ENCODE assay signal across 8 mouse cellular contexts in genomic region chr6:92067146-92067790, GRCm38 (mm10). TPM values are rescaled to one million over a fixed set of nuclear protein-coding genes. Genes with fewer than 3 reads are reported as not detected.
DNase-seq lines count a peak whose midpoint lies in the region; ATAC-seq and TF ChIP-seq lines count a peak whose summit lies in the region.

No protein-coding gene starts in this region.

- peak; percentile 94 for TF ChIP-seq CTCF in layer of hippocampus, adult 2 months (conservative IDR thresholded peaks at IDR 0.05)
- peak; percentile 88 for TF ChIP-seq CTCF in thymus, adult 2 months (IDR thresholded peaks at IDR 0.05; ENCODE audit: borderline replicate concordance, control insufficient read depth, extremely low read depth, insufficient read depth, low read length, poor library complexity)

- H3K4me2 ChIP-seq in forebrain, embryonic 13.5 days, result no peak overlapping the region
- H3K4me2 ChIP-seq in lung, embryonic 15.5 days, result no peak overlapping the region

- intact Hi-C loops in heart, postnatal 36 days (cut with DNase I), result loop anchor here (1.0 to 5.0 kb wide), 4 partner anchors 75 to 290 kb away; no protein-coding TSS in a partner anchor

- no peak overlapping the region for H3K27ac ChIP-seq in ES-E14 (ENCODE audit: insufficient read depth, low read depth, low read length, poor library complexity, severe bottlenecking)
- H3K27ac ChIP-seq in forebrain, embryonic 13.5 days, result no peak overlapping the region
- no peak overlapping the region for H3K27ac ChIP-seq in layer of hippocampus, adult 2 months
- H3K27ac ChIP-seq in lung, embryonic 15.5 days, result no peak overlapping the region
- H3K27ac ChIP-seq in thymus, adult 2 months (ENCODE audit: control insufficient read depth, insufficient read depth, low read length), result no peak overlapping the region

- no peaks in the 10 kb centered on the region for H3K9me3 ChIP-seq in ES-E14 (ENCODE audit: control insufficient read depth, insufficient read depth, low read depth, low read length)
- no peaks in the 10 kb centered on the region for H3K9me3 ChIP-seq in forebrain, embryonic 13.5 days (replicated peaks)
- H3K9me3 ChIP-seq in lung, embryonic 15.5 days, result no peaks in the 10 kb centered on the region

- H3K9ac ChIP-seq in ES-E14 (ENCODE audit: insufficient read depth, low read depth, low read length, poor library complexity, severe bottlenecking), result peak overlapping the region; percentile 33; the same call in 1 of the 2 replicates
- H3K9ac ChIP-seq in forebrain, embryonic 13.5 days, result no peak overlapping the region
- no peak overlapping the region for H3K9ac ChIP-seq in lung, embryonic 15.5 days

- H3K27me3 ChIP-seq in forebrain, embryonic 13.5 days, result peaks cover 3% of the 10 kb centered on the region; the same call in 1 of the 2 replicates
- no peaks in the 10 kb centered on the region for H3K27me3 ChIP-seq in lung, embryonic 15.5 days
- no peaks in the 10 kb centered on the region for H3K27me3 ChIP-seq in thymus, adult 2 months (ENCODE audit: control insufficient read depth, insufficient read depth, low read length)

- in situ Hi-C loops in ES-E14 (cut with MboI; ENCODE audit: low sequenced_read_pairs in 2 of 2, unreplicated experiment in 2 of 2), result loop anchor here (5.0 to 25.0 kb wide), 3 partner anchors 160 to 292 kb away; no protein-coding TSS in a partner anchor

- H3K36me3 ChIP-seq in ES-E14 (ENCODE audit: control insufficient read depth, insufficient read depth, low read length, poor library complexity, severe bottlenecking), result no peaks in the 10 kb centered on the region
- no peaks in the 10 kb centered on the region for H3K36me3 ChIP-seq in forebrain, embryonic 13.5 days (ENCODE audit: poor library complexity, severe bottlenecking)
- H3K36me3 ChIP-seq in lung, embryonic 15.5 days, result no peaks in the 10 kb centered on the region
- no peaks in the 10 kb centered on the region for H3K36me3 ChIP-seq in thymus, adult 2 months (ENCODE audit: control insufficient read depth, insufficient read depth, low read length)

- 27% methylated on average over 16 of the region's 16 CpGs for WGBS in forebrain, embryonic 13.5 days
- WGBS in lung, embryonic 15.5 days, result 31% methylated on average over 16 of the region's 16 CpGs
- WGBS in thymus, adult 2 months, result 55% methylated on average over 16 of the region's 16 CpGs

- peak overlapping the region; percentile 38 to 41; a peak in 2 of 4 replicates for H3K4me3 ChIP-seq in ES-E14 (ENCODE audit: insufficient read depth in 1 of 2, low read depth in 1 of 2, low read length in 2 of 2, poor library complexity in 1 of 2, severe bottlenecking in 1 of 2)
- H3K4me3 ChIP-seq in forebrain, embryonic 13.5 days, result no peak overlapping the region
- no peak overlapping the region for H3K4me3 ChIP-seq in layer of hippocampus, adult 2 months
- H3K4me3 ChIP-seq in lung, embryonic 15.5 days, result no peak overlapping the region
- no peak overlapping the region for H3K4me3 ChIP-seq in thymus, adult 2 months (ENCODE audit: control insufficient read depth, insufficient read depth, low read length)

- TF ChIP-seq POLR2A in thymus, adult 2 months (IDR thresholded peaks at IDR 0.05; ENCODE audit: control insufficient read depth, extremely low read depth, insufficient read depth, low read length, poor library complexity), result no peak

- peaks cover 0 to 5% of the 10 kb centered on the region in 2 experiments; a peak in 1 of 4 replicates for H3K4me1 ChIP-seq in ES-E14 (ENCODE audit: control insufficient read depth in 2 of 2, insufficient read depth in 2 of 2, low read length in 2 of 2, poor library complexity in 1 of 2)
- H3K4me1 ChIP-seq in forebrain, embryonic 13.5 days, result no peaks in the 10 kb centered on the region
- H3K4me1 ChIP-seq in lung, embryonic 15.5 days, result no peaks in the 10 kb centered on the region
- no peaks in the 10 kb centered on the region for H3K4me1 ChIP-seq in thymus, adult 2 months (replicated peaks; ENCODE audit: control insufficient read depth, insufficient read depth, low read length)

- peak; percentile 77 for ATAC-seq in cerebellum, adult (ENCODE audit: insufficient number of reproducible peaks, low FRiP score, low TSS enrichment)
- peak; percentile 88 for ATAC-seq in forebrain, embryonic 13.5 days
- peak; percentile 39; the same call in 1 of the 2 replicates for ATAC-seq in lung, embryonic 15.5 days (ENCODE audit: borderline replicate concordance, extremely low read depth, low FRiP score, low TSS enrichment)

- peak; percentile 62 for DNase-seq in ES-E14 (ENCODE audit: low read depth, low spot score)
- peak; percentile 78 to 79 for DNase-seq in heart, postnatal 36 days
- peak; percentile 56 to 83 for DNase-seq in layer of hippocampus, adult 2 months (ENCODE audit: low spot score in 2 of 2)
- DNase-seq in ovary, adult 18-20 months (ENCODE audit: low spot score), result peak; percentile 27
- DNase-seq in thymus, adult 2 months, result peak; percentile 61

TF ChIP-seq in ES-E14, 5 proteins besides CTCF, POLR2A, EP300 and RAD21:
- TF ChIP-seq HCFC1 (IDR thresholded peaks at IDR 0.05; ENCODE audit: borderline replicate concordance, insufficient read depth, low read length) (no peak), ZC3H11A (IDR thresholded peaks at IDR 0.05; ENCODE audit: borderline replicate concordance, low read depth, low read length) (peak; percentile 97), MAFK (IDR thresholded peaks at IDR 0.05; ENCODE audit: insufficient read depth, low read depth, low read length) (no peak)

RNA-seq across cellular contexts. Expression of gene Nr2c2, which starts 23.9 kb away (rescaled TPM):
- 20.8 and 29.9 TPM in 2 replicates for total RNA-seq in ES-E14 (2012; rRNA removed)
- polyA plus RNA-seq in forebrain, embryonic 13.5 days (2015; fragmentation: Nextera tagmentation; extraction: Ambion mirVana), result 21.7 and 24.9 TPM in 2 replicates
- 10 to 100 TPM; 23.1 to 26.3 TPM for total RNA-seq in heart, postnatal 36 days (2021)
- 10 to 100 TPM; 88.6 to 92.3 TPM for total RNA-seq in layer of hippocampus, adult 2 months (2021)
- polyA plus RNA-seq in lung, embryonic 15.5 days (2015; fragmentation: Nextera tagmentation; extraction: Ambion mirVana), result 23.1 and 26.2 TPM in 2 replicates
- 52.6 and 54.6 TPM in 2 replicates for polyA plus RNA-seq in thymus, adult 2 months (2012; rRNA removed)

Comparison
In these comparisons a context has a peak if more than half of its experiments do, and no peak if none do; other contexts are left out.
1. DNase-seq: peak in every context shown above with its lines; median percentile 78 in heart, postnatal 36 days; 70 in layer of hippocampus, adult 2 months; 62 in ES-E14; 61 in thymus, adult 2 months; 27 in ovary, adult 18-20 months.
2. H3K4me3 ChIP-seq: peak in ES-E14 (2 of 2); none in forebrain, embryonic 13.5 days (single experiment), layer of hippocampus, adult 2 months (single experiment), lung, embryonic 15.5 days (single experiment) and thymus, adult 2 months (single experiment).
3. Peak in every context shown above with its lines, with median percentiles within 50 percentile points of each other: ATAC-seq.